Mouse (Mus musculus) monocyte, adult 5-6 weeks (primary cell): Measurements from ENCODE around the gene Rbks. TPM values are rescaled to one million over a fixed set of nuclear protein-coding genes. Genes with fewer than 3 reads are reported as not detected.

Experiments used
- ATAC-seq: fragments of 153-309, 156-312 bp; replicated peaks from 2 replicates; pipeline ENCODE4 v1.8.0; 2017; ENCODE audit warnings: mild to moderate bottlenecking; ENCODE audit not compliant: low TSS enrichment, insufficient number of reproducible peaks, severe bottlenecking, poor library complexity, low FRiP score
- total RNA-seq: library from RNA; stranded (forward); fragments of 200-1000, 200-491, 200-594 nt; gene quantifications from 3 replicates; pipeline ENCODE4 v1.2.3, GENCODE M21; 2017

Rbks gene
- total RNA-seq, 1 experiment from 2014 or later: 6.9 TPM

GRCm38 (mm10) chr5:31686040-31686439 is 11.4 kb downstream of the Rbks start:
- no peak for ATAC-seq

- no peak for ATAC-seq
These were observed 15.1 kb downstream of the Rbks start for GRCm38 (mm10) chr5:31682305-31682704.

GRCm38 (mm10) chr5:31680183-31680582 is 17.2 kb downstream of the Rbks start:
- peak; percentile 70 for ATAC-seq

GRCm38 (mm10) chr5:31678000-31678399 is 19.4 kb downstream of the Rbks start:
- ATAC-seq: no peak

- no peak for ATAC-seq
These were observed 24.0 kb downstream of the Rbks start for GRCm38 (mm10) chr5:31673431-31673830.

- peak; percentile 76; the same call in 1 of the 2 replicates for ATAC-seq
These were observed 26.3 kb downstream of the Rbks start for GRCm38 (mm10) chr5:31671137-31671536.

GRCm38 (mm10) chr5:31669984-31670383 is 27.4 kb downstream of the Rbks start:
- no peak for ATAC-seq

GRCm38 (mm10) chr5:31668325-31668968 is 29.0 kb downstream of the Rbks start:
- no peak for ATAC-seq

GRCm38 (mm10) chr5:31666176-31666575 is 31.3 kb downstream of the Rbks start:
- ATAC-seq: no peak

- ATAC-seq: no peak
These were observed 41.7 kb downstream of the Rbks start for GRCm38 (mm10) chr5:31655688-31656190.

- peak; percentile 67 for ATAC-seq
These were observed 46.7 kb downstream of the Rbks start for GRCm38 (mm10) chr5:31650518-31651288.

- no peak for ATAC-seq
These were observed 50.1 kb downstream of the Rbks start for GRCm38 (mm10) chr5:31647327-31647726.

GRCm38 (mm10) chr5:31646574-31646973 is 50.9 kb downstream of the Rbks start:
- ATAC-seq: no peak

GRCm38 (mm10) chr5:31645798-31646197 is 51.6 kb downstream of the Rbks start:
- ATAC-seq: no peak

GRCm38 (mm10) chr5:31644847-31645246 is 52.6 kb downstream of the Rbks start:
- no peak for ATAC-seq

GRCm38 (mm10) chr5:31644272-31644671 is 53.2 kb downstream of the Rbks start:
- ATAC-seq: no peak

GRCm38 (mm10) chr5:31642300-31642699 is 55.1 kb downstream of the Rbks start:
- no peak for ATAC-seq

GRCm38 (mm10) chr5:31640542-31640941 is 56.9 kb downstream of the Rbks start:
- no peak for ATAC-seq

- ATAC-seq: peak; percentile 83
These were observed 60.7 kb downstream of the Rbks start for GRCm38 (mm10) chr5:31636636-31637253.

GRCm38 (mm10) chr5:31634679-31635078 is 62.7 kb downstream of the Rbks start:
- no peak for ATAC-seq
